Mouse (Mus musculus): ENCODE measurements around the gene Dhrs11.
"Not testable (repeated sequence)": the region's sequence is repeated elsewhere in the genome, so short reads cannot be mapped to it uniquely, and the experiment has no call there.

The Dhrs11 gene

GRCm38 (mm10) chr11:84828516-84829399 lies at the start of gene Dhrs11:
Gene Dhrs11, minus strand, starts transcription at chr11:84828994.
- DNase-seq (ENCODE audit: low spot score in 2 of 2): peak; percentile 97

GRCm38 (mm10) chr11:84876020-84876419 lies 47.2 kb upstream of the Dhrs11 start:
- DNase-seq (ENCODE audit: low spot score in 2 of 2): not testable (repeated sequence)

- DNase-seq (ENCODE audit: low spot score in 2 of 2): no peak
Observed at GRCm38 (mm10) chr11:84873042-84873833, 44.4 kb upstream of the Dhrs11 start.

- no peak for DNase-seq (ENCODE audit: low spot score in 2 of 2)
Observed at GRCm38 (mm10) chr11:84871548-84872069, 42.8 kb upstream of the Dhrs11 start.

- no peak for DNase-seq (ENCODE audit: low spot score in 2 of 2)
Observed at GRCm38 (mm10) chr11:84871046-84871445, 42.3 kb upstream of the Dhrs11 start.

- DNase-seq (ENCODE audit: low spot score in 2 of 2): peak; percentile 93 to 94
Observed at GRCm38 (mm10) chr11:84870337-84871043, 41.7 kb upstream of the Dhrs11 start, which contains the start of gene Ggnbp2. Gene Ggnbp2, minus strand, starts transcription at chr11:84870817.

- peak; percentile 92 for DNase-seq (ENCODE audit: low spot score in 2 of 2)
Observed at GRCm38 (mm10) chr11:84869537-84870232, 40.9 kb upstream of the Dhrs11 start.

GRCm38 (mm10) chr11:84868786-84869259 lies 40.0 kb upstream of the Dhrs11 start:
- no peak for DNase-seq (ENCODE audit: low spot score in 2 of 2)

- DNase-seq (ENCODE audit: low spot score in 2 of 2): no peak
Observed at GRCm38 (mm10) chr11:84867586-84867985, 38.8 kb upstream of the Dhrs11 start.

GRCm38 (mm10) chr11:84865268-84865667 lies 36.5 kb upstream of the Dhrs11 start:
- no peak for DNase-seq (ENCODE audit: low spot score in 2 of 2)

- DNase-seq (ENCODE audit: low spot score in 2 of 2): no peak
Observed at GRCm38 (mm10) chr11:84855285-84855684, 26.5 kb upstream of the Dhrs11 start.

- DNase-seq (ENCODE audit: low spot score in 2 of 2): no peak
Observed at GRCm38 (mm10) chr11:84847475-84848090, 18.8 kb upstream of the Dhrs11 start.

- DNase-seq (ENCODE audit: low spot score in 2 of 2): no peak
Observed at GRCm38 (mm10) chr11:84846741-84847474, 18.1 kb upstream of the Dhrs11 start.

- no peak for DNase-seq (ENCODE audit: low spot score in 2 of 2)
Observed at GRCm38 (mm10) chr11:84839330-84839729, 10.5 kb upstream of the Dhrs11 start.

GRCm38 (mm10) chr11:84829495-84829894 lies 701 bp upstream of the Dhrs11 start:
- not testable (repeated sequence) for DNase-seq (ENCODE audit: low spot score in 2 of 2)

GRCm38 (mm10) chr11:84827901-84828503 lies 792 bp downstream of the Dhrs11 start:
- peak in 1 of 2 experiments; percentile 43 for DNase-seq (ENCODE audit: low spot score in 2 of 2)

GRCm38 (mm10) chr11:84827492-84827891 lies 1.3 kb downstream of the Dhrs11 start:
- DNase-seq (ENCODE audit: low spot score in 2 of 2): no peak

- DNase-seq (ENCODE audit: low spot score in 2 of 2): peak; percentile 75 to 81
Observed at GRCm38 (mm10) chr11:84826185-84826584, 2.6 kb downstream of the Dhrs11 start.

GRCm38 (mm10) chr11:84825261-84825807 lies 3.5 kb downstream of the Dhrs11 start:
- no peak for DNase-seq (ENCODE audit: low spot score in 2 of 2)

All from heart, adult 9 months (tissue).